8 mouse cellular contexts compared by ENCODE assay signal in genomic region chr7:127255008-127255407, GRCm38 (mm10). TPM values are rescaled to one million over a fixed set of nuclear protein-coding genes. Genes with fewer than 3 reads are reported as not detected.
DNase-seq lines count a peak whose midpoint lies in the region; ATAC-seq and TF ChIP-seq lines count a peak whose summit lies in the region.

No protein-coding gene starts in this region.

- DNase-seq in kidney, postnatal 10 days: no peak
- no peak for DNase-seq in embryonic facial prominence, embryonic 11.5 days (ENCODE audit: low spot score)
- no peak for DNase-seq in intestine, embryonic 14.5 days (ENCODE audit: low spot score)
- no peak for DNase-seq in midbrain, postnatal 0 days (ENCODE audit: low spot score)
- no peak for DNase-seq in gastrocnemius, adult 18-20 months (ENCODE audit: low spot score)
- DNase-seq in adrenal gland, postnatal 14 days: no peak
- no peak for DNase-seq in natural killer cell, adult 2 months (ENCODE audit: low spot score in 2 of 2)

- H3K4me1 ChIP-seq in kidney, embryonic 16.5 days (ENCODE audit: insufficient read depth, low read length): peaks cover 17% of the 10 kb centered on the region
- H3K4me1 ChIP-seq in embryonic facial prominence, embryonic 11.5 days (ENCODE audit: control insufficient read depth, insufficient read depth, low read length): no peaks in the 10 kb centered on the region; the same call in 1 of the 2 replicates
- peaks cover 10% of the 10 kb centered on the region for H3K4me1 ChIP-seq in intestine, embryonic 14.5 days (replicated peaks; ENCODE audit: control insufficient read depth, insufficient read depth, low read length)
- peaks cover 4% of the 10 kb centered on the region; the same call in 1 of the 2 replicates for H3K4me1 ChIP-seq in midbrain, postnatal 0 days (ENCODE audit: insufficient read depth, low read length)

- H3K36me3 ChIP-seq in kidney, embryonic 16.5 days (ENCODE audit: insufficient read depth, low read length): peaks cover 31% of the 10 kb centered on the region
- no peaks in the 10 kb centered on the region; the same call in 1 of the 2 replicates for H3K36me3 ChIP-seq in embryonic facial prominence, embryonic 11.5 days (replicated peaks; ENCODE audit: control insufficient read depth, insufficient read depth, low read depth, low read length)
- peaks cover 11% of the 10 kb centered on the region for H3K36me3 ChIP-seq in intestine, embryonic 14.5 days (ENCODE audit: control insufficient read depth, insufficient read depth, low read length)
- peaks cover 9% of the 10 kb centered on the region for H3K36me3 ChIP-seq in midbrain, postnatal 0 days (ENCODE audit: insufficient read depth, low read length)

- peak overlapping the region; percentile 68 for H3K4me3 ChIP-seq in kidney, embryonic 16.5 days (ENCODE audit: low read length)
- no peak overlapping the region for H3K4me3 ChIP-seq in embryonic facial prominence, embryonic 11.5 days (ENCODE audit: low read depth, low read length)
- peak overlapping the region; percentile 60 for H3K4me3 ChIP-seq in intestine, embryonic 14.5 days (ENCODE audit: low read depth, low read length)
- peak overlapping the region; percentile 54 for H3K4me3 ChIP-seq in midbrain, postnatal 0 days (ENCODE audit: low read depth, low read length)

- WGBS in kidney, embryonic 16.5 days: 14% methylated on average over 4 of the region's 4 CpGs
- WGBS in embryonic facial prominence, embryonic 11.5 days: 33% methylated on average over 4 of the region's 4 CpGs
- 16% methylated on average over 4 of the region's 4 CpGs for WGBS in intestine, embryonic 14.5 days
- WGBS in midbrain, postnatal 0 days: 27% methylated on average over 4 of the region's 4 CpGs

- TF ChIP-seq CTCF in midbrain, postnatal 0 days (IDR thresholded peaks at IDR 0.05): no peak

- no peaks in the 10 kb centered on the region for H3K9me3 ChIP-seq in kidney, embryonic 16.5 days (ENCODE audit: low read length)
- no peaks in the 10 kb centered on the region for H3K9me3 ChIP-seq in embryonic facial prominence, embryonic 11.5 days (replicated peaks; ENCODE audit: control insufficient read depth, low read length)
- H3K9me3 ChIP-seq in intestine, embryonic 14.5 days (ENCODE audit: control insufficient read depth, low read length): no peaks in the 10 kb centered on the region
- H3K9me3 ChIP-seq in midbrain, postnatal 0 days (ENCODE audit: low read length): no peaks in the 10 kb centered on the region

- peak overlapping the region; percentile 93; the same call in 1 of the 2 replicates for H3K27ac ChIP-seq in kidney, embryonic 16.5 days (ENCODE audit: low read length)
- H3K27ac ChIP-seq in embryonic facial prominence, embryonic 11.5 days (replicated peaks; ENCODE audit: low read depth, low read length): peak overlapping the region; percentile 74
- H3K27ac ChIP-seq in intestine, embryonic 14.5 days (ENCODE audit: low read depth): peak overlapping the region; percentile 88
- H3K27ac ChIP-seq in midbrain, postnatal 0 days (ENCODE audit: low read depth, low read length): peak overlapping the region; percentile 92

- H3K9ac ChIP-seq in kidney, embryonic 16.5 days (replicated peaks; ENCODE audit: low read length): peak overlapping the region; percentile 73
- H3K9ac ChIP-seq in embryonic facial prominence, embryonic 11.5 days (replicated peaks; ENCODE audit: low read length): peak overlapping the region; percentile 74
- H3K9ac ChIP-seq in intestine, embryonic 14.5 days (ENCODE audit: low read length): peak overlapping the region; percentile 73
- peak overlapping the region; percentile 56; the same call in 1 of the 2 replicates for H3K9ac ChIP-seq in midbrain, postnatal 0 days (replicated peaks; ENCODE audit: low read length, poor library complexity, severe bottlenecking)

- H3K4me2 ChIP-seq in kidney, embryonic 16.5 days (replicated peaks; ENCODE audit: low read depth, low read length): peak overlapping the region; percentile 69
- peak overlapping the region; percentile 86 for H3K4me2 ChIP-seq in embryonic facial prominence, embryonic 11.5 days (ENCODE audit: low read depth, low read length)
- H3K4me2 ChIP-seq in intestine, embryonic 14.5 days (ENCODE audit: low read length): peak overlapping the region; percentile 86
- peak overlapping the region; percentile 94 for H3K4me2 ChIP-seq in midbrain, postnatal 0 days (ENCODE audit: low read depth, low read length, poor library complexity, severe bottlenecking)

- no peaks in the 10 kb centered on the region for H3K27me3 ChIP-seq in kidney, embryonic 16.5 days (ENCODE audit: insufficient read depth, low read length)
- no peaks in the 10 kb centered on the region for H3K27me3 ChIP-seq in embryonic facial prominence, embryonic 11.5 days (ENCODE audit: control insufficient read depth, insufficient read depth, low read length)
- no peaks in the 10 kb centered on the region for H3K27me3 ChIP-seq in intestine, embryonic 14.5 days (replicated peaks; ENCODE audit: control insufficient read depth, insufficient read depth, low read length)
- no peaks in the 10 kb centered on the region for H3K27me3 ChIP-seq in midbrain, postnatal 0 days (ENCODE audit: insufficient read depth, low read length)

- ATAC-seq in kidney, embryonic 16.5 days (ENCODE audit: low FRiP score, low TSS enrichment): no peak
- ATAC-seq in embryonic facial prominence, embryonic 11.5 days (replicated peaks; ENCODE audit: insufficient number of reproducible peaks, low FRiP score, low TSS enrichment, low read depth): no peak
- ATAC-seq in intestine, embryonic 14.5 days (replicated peaks; ENCODE audit: low FRiP score, low TSS enrichment, low read depth): no peak
- ATAC-seq in midbrain, postnatal 0 days (ENCODE audit: low FRiP score): no peak

RNA-seq across cellular contexts. Expression of gene Dctpp1, which starts 5.5 kb away (rescaled TPM):
- 196 and 200 TPM in 2 replicates for polyA plus RNA-seq in kidney, embryonic 16.5 days (2015; fragmentation: Nextera tagmentation; extraction: Ambion mirVana)
- 253 and 266 TPM in 2 replicates for polyA plus RNA-seq in embryonic facial prominence, embryonic 11.5 days (2014; fragmentation: Nextera tagmentation; extraction: Ambion mirVana)
- 280 and 305 TPM in 2 replicates for polyA plus RNA-seq in intestine, embryonic 14.5 days (2014; fragmentation: Nextera tagmentation; extraction: Ambion mirVana)
- total RNA-seq in midbrain, postnatal 0 days (2014; rRNA removed): 75.0 and 92.2 TPM in 2 replicates
- 120 and 132 TPM in 2 replicates for polyA plus RNA-seq in midbrain, postnatal 0 days (2015; fragmentation: Nextera tagmentation; extraction: Ambion mirVana)
- 10 to 100 TPM; 32.6 TPM for total RNA-seq in gastrocnemius, adult 18-20 months (2021)
- total RNA-seq in adrenal gland, postnatal 14 days (2021): 48.3 and 57.5 TPM in 2 replicates

RNA-seq across cellular contexts. Expression of gene Zfp771, which starts 10.9 kb away (rescaled TPM):
- 60.5 and 64.3 TPM in 2 replicates for polyA plus RNA-seq in kidney, embryonic 16.5 days (2015; fragmentation: Nextera tagmentation; extraction: Ambion mirVana)
- polyA plus RNA-seq in embryonic facial prominence, embryonic 11.5 days (2014; fragmentation: Nextera tagmentation; extraction: Ambion mirVana): 63.2 and 65.3 TPM in 2 replicates
- 47.6 and 52.2 TPM in 2 replicates for polyA plus RNA-seq in intestine, embryonic 14.5 days (2014; fragmentation: Nextera tagmentation; extraction: Ambion mirVana)
- 76.8 and 94.5 TPM in 2 replicates for total RNA-seq in midbrain, postnatal 0 days (2014; rRNA removed)
- 80.2 and 83.8 TPM in 2 replicates for polyA plus RNA-seq in midbrain, postnatal 0 days (2015; fragmentation: Nextera tagmentation; extraction: Ambion mirVana)
- total RNA-seq in gastrocnemius, adult 18-20 months (2021): 10 to 100 TPM; 19.7 to 21.1 TPM
- 25.9 and 28.1 TPM in 2 replicates for total RNA-seq in adrenal gland, postnatal 14 days (2021)

RNA-seq across cellular contexts. Expression of gene Sephs2, which starts 18.8 kb away (rescaled TPM):
- 105 and 108 TPM in 2 replicates for polyA plus RNA-seq in kidney, embryonic 16.5 days (2015; fragmentation: Nextera tagmentation; extraction: Ambion mirVana)
- 92.4 and 102 TPM in 2 replicates for polyA plus RNA-seq in embryonic facial prominence, embryonic 11.5 days (2014; fragmentation: Nextera tagmentation; extraction: Ambion mirVana)
- polyA plus RNA-seq in intestine, embryonic 14.5 days (2014; fragmentation: Nextera tagmentation; extraction: Ambion mirVana): 153 and 183 TPM in 2 replicates
- total RNA-seq in midbrain, postnatal 0 days (2014; rRNA removed): 70.0 and 79.3 TPM in 2 replicates
- 95.1 and 95.2 TPM in 2 replicates for polyA plus RNA-seq in midbrain, postnatal 0 days (2015; fragmentation: Nextera tagmentation; extraction: Ambion mirVana)
- total RNA-seq in gastrocnemius, adult 18-20 months (2021): 10 to 100 TPM; 34.7 to 34.9 TPM
- total RNA-seq in adrenal gland, postnatal 14 days (2021): 147 and 187 TPM in 2 replicates

RNA-seq across cellular contexts. Expression of gene Sept1, which starts 22.1 kb away (rescaled TPM):
- polyA plus RNA-seq in kidney, embryonic 16.5 days (2015; fragmentation: Nextera tagmentation; extraction: Ambion mirVana): 18.6 and 26.6 TPM in 2 replicates
- 21.0 and 24.6 TPM in 2 replicates for polyA plus RNA-seq in embryonic facial prominence, embryonic 11.5 days (2014; fragmentation: Nextera tagmentation; extraction: Ambion mirVana)
- 12.9 and 14.4 TPM in 2 replicates for polyA plus RNA-seq in intestine, embryonic 14.5 days (2014; fragmentation: Nextera tagmentation; extraction: Ambion mirVana)
- 0.22 and 3.7 TPM in 2 replicates for total RNA-seq in midbrain, postnatal 0 days (2014; rRNA removed)
- 4.2 and 5.3 TPM in 2 replicates for polyA plus RNA-seq in midbrain, postnatal 0 days (2015; fragmentation: Nextera tagmentation; extraction: Ambion mirVana)
- 1 to 10 TPM; 1.0 to 1.3 TPM for total RNA-seq in gastrocnemius, adult 18-20 months (2021)
- 11.2 and 35.8 TPM in 2 replicates for total RNA-seq in adrenal gland, postnatal 14 days (2021)

RNA-seq across cellular contexts. Expression of gene Zfp553, which starts 22.1 kb away (rescaled TPM):
- 45.2 and 46.0 TPM in 2 replicates for polyA plus RNA-seq in kidney, embryonic 16.5 days (2015; fragmentation: Nextera tagmentation; extraction: Ambion mirVana)
- 20.9 and 22.5 TPM in 2 replicates for polyA plus RNA-seq in embryonic facial prominence, embryonic 11.5 days (2014; fragmentation: Nextera tagmentation; extraction: Ambion mirVana)
- 16.8 and 18.5 TPM in 2 replicates for polyA plus RNA-seq in intestine, embryonic 14.5 days (2014; fragmentation: Nextera tagmentation; extraction: Ambion mirVana)
- total RNA-seq in midbrain, postnatal 0 days (2014; rRNA removed): 37.4 and 39.6 TPM in 2 replicates
- polyA plus RNA-seq in midbrain, postnatal 0 days (2015; fragmentation: Nextera tagmentation; extraction: Ambion mirVana): 32.3 TPM in 2 replicates
- total RNA-seq in gastrocnemius, adult 18-20 months (2021): 1 to 10 TPM; 4.2 to 4.6 TPM
- total RNA-seq in adrenal gland, postnatal 14 days (2021): 10.0 and 13.8 TPM in 2 replicates
